Mouse (Mus musculus): ENCODE data around the gene Olfr668.

DNA sequence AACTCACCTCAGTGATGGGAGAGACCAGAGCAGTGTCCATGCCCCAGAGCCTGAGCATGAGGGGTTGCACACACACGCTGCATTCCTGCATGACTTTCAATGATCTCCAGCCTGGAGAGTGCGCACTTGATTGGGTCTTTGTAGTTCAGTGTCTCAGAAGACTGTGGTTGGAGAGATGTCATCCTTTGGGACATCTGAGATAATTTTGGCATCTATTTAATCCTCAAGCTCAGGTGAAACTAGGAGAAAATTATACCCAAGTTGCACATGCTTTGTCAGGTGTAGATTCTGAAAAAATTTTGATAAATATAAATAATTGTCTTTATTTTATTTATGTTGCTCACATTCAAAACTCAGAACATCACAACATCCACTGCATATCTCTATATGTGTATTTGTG is 32.0 kb downstream of the Olfr668 start, which contains the start of gene Olfr666:
- TF ChIP-seq CTCF (IDR thresholded peaks at IDR 0.05; ENCODE audit: low read depth) (no peak), EP300 (IDR thresholded peaks at IDR 0.05; ENCODE audit: low read depth) (no peak)
